ENCODE assay signal across 13 mouse cellular contexts in genomic region chr15:84189881-84190280, GRCm38 (mm10). TPM values are rescaled to one million over a fixed set of nuclear protein-coding genes. Genes with fewer than 3 reads are reported as not detected.
DNase-seq lines count a peak whose midpoint lies in the region; ATAC-seq lines count a peak whose summit lies in the region.
"Had no signal": no experiment of that assay in that cellular context is flagged by ENCODE, and none has a peak within 500 bp of the region (broad histone marks: within the 10 kb centered on the region; RNA-seq: fewer than 3 reads in every experiment).

No protein-coding gene starts in this region.

- no peak for ATAC-seq in embryonic facial prominence, embryonic 13.5 days (ENCODE audit: insufficient number of reproducible peaks, insufficient read depth, low FRiP score, low TSS enrichment, low read depth)
- ATAC-seq: forebrain, embryonic 15.5 days; inflammation-experienced regulatory T-cells, adult 6 months had no signal

- no peaks in the 10 kb centered on the region for H3K9me3 ChIP-seq in embryonic facial prominence, embryonic 13.5 days
- H3K9me3 ChIP-seq: forebrain, embryonic 15.5 days; heart, embryonic 10.5 days had no signal

- no peak overlapping the region for H3K4me2 ChIP-seq in embryonic facial prominence, embryonic 13.5 days
- H3K4me2 ChIP-seq: forebrain, embryonic 15.5 days had no signal

- 0 out of 2 replicates have a peak, but pooled peaks cover 3% of the 10 kb centered on the region for H3K36me3 ChIP-seq in embryonic facial prominence, embryonic 13.5 days
- H3K36me3 ChIP-seq: forebrain, embryonic 15.5 days had no signal

- peak; percentile 40 for DNase-seq in kidney, adult 9 months
- no peak for DNase-seq in kidney, postnatal 14 days
- DNase-seq in 416B (ENCODE audit: low read depth) (peak; percentile 66), ES-CJ7 (ENCODE audit: low read depth, low spot score) (peak; percentile 92)
- no peak for DNase-seq in spleen, postnatal 4 days (ENCODE audit: low spot score in 2 of 2)
- no peak for DNase-seq in urinary bladder, adult 2 months (ENCODE audit: low spot score)
- DNase-seq in cerebellum, postnatal 4 days (ENCODE audit: low spot score in 2 of 2) = no peak
- DNase-seq: cerebellum, postnatal 14 days; lung, postnatal 10 days had no signal

- 0 out of 2 replicates have a peak overlapping the region, but pooled peaks have one; percentile 24 for H3K27ac ChIP-seq in embryonic facial prominence, embryonic 13.5 days
- H3K27ac ChIP-seq: forebrain, embryonic 15.5 days; heart, embryonic 10.5 days had no signal

- WGBS in embryonic facial prominence, embryonic 13.5 days = 49% methylated on average over 3 of the region's 3 CpGs

- H3K4me3 ChIP-seq in embryonic facial prominence, embryonic 13.5 days = no peak overlapping the region
- H3K4me3 ChIP-seq: forebrain, embryonic 15.5 days; heart, embryonic 10.5 days had no signal

- peaks cover 20% of the 10 kb centered on the region for H3K4me1 ChIP-seq in embryonic facial prominence, embryonic 13.5 days

- no peaks in the 10 kb centered on the region; the same call in 1 of the 2 replicates for H3K27me3 ChIP-seq in embryonic facial prominence, embryonic 13.5 days
- H3K27me3 ChIP-seq: forebrain, embryonic 15.5 days had no signal

- H3K9ac ChIP-seq in embryonic facial prominence, embryonic 13.5 days = no peak overlapping the region
- H3K9ac ChIP-seq: forebrain, embryonic 15.5 days had no signal

RNA-seq across cellular contexts. Expression of gene Samm50, which starts 2.2 kb away (rescaled TPM):
- polyA plus RNA-seq in embryonic facial prominence, embryonic 13.5 days (2015; fragmentation: Nextera tagmentation; extraction: Ambion mirVana) = 110 TPM in 2 replicates
- 15.2 and 28.2 TPM in 2 replicates for polyA plus RNA-seq in urinary bladder, adult 2 months (2012; rRNA removed)

RNA-seq across cellular contexts. Expression of gene Pnpla3, which starts 22.2 kb away (rescaled TPM):
- 0.80 and 1.5 TPM in 2 replicates for polyA plus RNA-seq in embryonic facial prominence, embryonic 13.5 days (2015; fragmentation: Nextera tagmentation; extraction: Ambion mirVana)
- 10.0 and 23.6 TPM in 2 replicates for polyA plus RNA-seq in urinary bladder, adult 2 months (2012; rRNA removed)

RNA-seq across cellular contexts. Expression of gene Parvb, which starts 42.0 kb away (rescaled TPM):
- polyA plus RNA-seq in embryonic facial prominence, embryonic 13.5 days (2015; fragmentation: Nextera tagmentation; extraction: Ambion mirVana) = 4.4 TPM in 2 replicates
- polyA plus RNA-seq in urinary bladder, adult 2 months (2012; rRNA removed) = 5.7 and 7.6 TPM in 2 replicates

Comparison
In these comparisons a context has a peak if more than half of its experiments do, and no peak if none do; other contexts are left out.
1. DNase-seq: peak in kidney, adult 9 months (single experiment), 416B (single experiment) and ES-CJ7 (single experiment); none in kidney, postnatal 14 days (single experiment), spleen, postnatal 4 days (0 of 2), urinary bladder, adult 2 months (single experiment) and cerebellum, postnatal 4 days (0 of 2).